Mouse (Mus musculus) stomach, postnatal 0 days (tissue): ENCODE measurements around the gene Cad. TPM values are rescaled to one million over a fixed set of nuclear protein-coding genes. Genes with fewer than 3 reads are reported as not detected.

ENCODE experiments used
- ATAC-seq: fragments of 200-750 bp; cut with Nextera tagmentation; 2 replicates; pipeline ENCODE4 v1.8.0; 2017; ENCODE audit not compliant: low FRiP score, low TSS enrichment
- DNase-seq: peaks from one replicate; pipeline ENCODE4 v3.0.0-alpha.2; 2016; ENCODE audit warnings: low spot score
- H3K27ac ChIP-seq: fragments of 300-500 bp; sonication (generic); replicated peaks from 2 replicates; pipeline ENCODE4 v1.5.1; 2014; ENCODE audit warnings: mild to moderate bottlenecking, control low read depth
- H3K27me3 ChIP-seq: fragments of 300-500 bp; sonication (generic); 2 replicates; pipeline ENCODE4 v1.6.1; 2014; ENCODE audit warnings: low read length; ENCODE audit not compliant: control insufficient read depth, insufficient read depth
- H3K36me3 ChIP-seq: fragments of 300-500 bp; sonication (generic); 2 replicates; pipeline ENCODE4 v1.6.1; 2014; ENCODE audit warnings: low read length, mixed read lengths; ENCODE audit not compliant: control insufficient read depth, insufficient read depth
- H3K4me1 ChIP-seq: fragments of 300-500 bp; sonication (generic); replicated peaks from 2 replicates; pipeline ENCODE4 v1.6.1; 2014; ENCODE audit warnings: antibody characterized with exemption; ENCODE audit not compliant: control insufficient read depth, insufficient read depth
- H3K4me2 ChIP-seq: fragments of 300-500 bp; sonication (generic); replicated peaks from 2 replicates; pipeline ENCODE4 v1.6.1; 2014; ENCODE audit warnings: low read depth, mild to moderate bottlenecking, control low read depth, moderate library complexity
- H3K4me3 ChIP-seq: fragments of 300-500 bp; sonication (generic); 2 replicates; pipeline ENCODE4 v1.5.1; 2014; ENCODE audit warnings: low read depth, low read length, control low read depth
- H3K9ac ChIP-seq: fragments of 300-500 bp; sonication (generic); 2 replicates; pipeline ENCODE4 v1.6.1; 2014; ENCODE audit warnings: mild to moderate bottlenecking, low read length, control low read depth, mixed read lengths
- H3K9me3 ChIP-seq: fragments of 300-500 bp; sonication (generic); 2 replicates; pipeline ENCODE4 v1.6.1; 2016; ENCODE audit warnings: low read length; ENCODE audit not compliant: control insufficient read depth
- CTCF ChIP-seq: IDR thresholded peaks from 2 replicates; pipeline ENCODE4 v1.5.1; 2016; ENCODE audit warnings: antibody characterized with exemption, low read depth, mild to moderate bottlenecking, moderate library complexity
- EP300 ChIP-seq: optimal IDR thresholded peaks from 2 replicates; pipeline ENCODE3; 2016; ENCODE audit warnings: antibody characterized with exemption
- WGBS: fragments of 180-500 bp; shearing (Covaris S2); extraction: QIAGEN DNeasy Blood & Tissue Kit; methylation state at CpG from one replicate; pipeline ENCODE4 v1.1.7; 2014; 5-methylcytosine and 5-hydroxymethylcytosine counted together
- polyA plus RNA-seq: library from polyadenylated mRNA; unstranded; fragments of >200 nt; fragmentation: Nextera tagmentation; extraction: Ambion mirVana; gene quantifications from 2 replicates; pipeline ENCODE4 v1.2.1, GENCODE M21; 2015

Cad gene
- polyA plus RNA-seq, 1 experiment from 2014 or later = 6.1 TPM

- no peak for TF ChIP-seq CTCF
- TF ChIP-seq EP300 = no peak
- DNase-seq = no peak
- H3K27ac ChIP-seq = no peak within 1 kb of the TSS
- 30% methylated on average over 3 of the region's 3 CpGs for WGBS
- H3K9me3 ChIP-seq = no peaks in the 10 kb centered on the region
- no peak for ATAC-seq
- no peaks in the 10 kb centered on the region for H3K36me3 ChIP-seq
- H3K9ac ChIP-seq = no peak within 1 kb of the TSS
- no peaks in the 10 kb centered on the region for H3K27me3 ChIP-seq
- no peaks in the 10 kb centered on the region for H3K4me1 ChIP-seq
- H3K4me2 ChIP-seq = no peak within 1 kb of the TSS
- H3K4me3 ChIP-seq = no peak within 1 kb of the TSS
These were observed 61.8 kb downstream of the Cad start, which contains the start of gene Trim54 for GRCm38 (mm10) chr5:31116354-31116753. Gene Trim54 (plus strand): TSS chr5:31116712.

DNA sequence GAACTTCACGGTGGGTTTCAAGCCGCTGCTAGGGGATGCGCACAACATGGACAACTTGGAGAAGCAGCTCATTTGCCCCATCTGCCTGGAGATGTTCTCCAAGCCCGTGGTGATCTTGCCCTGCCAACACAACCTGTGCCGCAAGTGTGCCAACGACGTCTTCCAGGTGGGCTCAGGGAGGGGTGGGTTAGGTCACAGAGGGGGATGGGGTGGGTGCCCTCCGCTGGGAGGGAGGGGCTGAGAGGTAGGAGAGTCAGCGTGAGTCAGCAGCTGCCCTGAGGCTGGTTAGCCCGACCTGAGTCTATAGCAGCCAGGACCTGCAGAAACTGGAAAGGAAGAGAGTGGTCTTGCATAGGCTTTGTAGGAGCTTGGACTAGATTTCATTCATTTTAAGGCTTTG lies 62.3 kb downstream of the Cad start:
- WGBS = 24% methylated on average over 10 of the region's 10 CpGs
- H3K4me2 ChIP-seq = no peak overlapping the region
- no peaks in the 10 kb centered on the region for H3K9me3 ChIP-seq
- H3K9ac ChIP-seq = no peak overlapping the region
- H3K36me3 ChIP-seq = no peaks in the 10 kb centered on the region
- no peaks in the 10 kb centered on the region for H3K27me3 ChIP-seq
- DNase-seq = no peak
- TF ChIP-seq EP300 (no peak), CTCF (no peak)
- ATAC-seq = no peak
- H3K4me3 ChIP-seq = no peak overlapping the region
- H3K27ac ChIP-seq = no peak overlapping the region
- H3K4me1 ChIP-seq = no peaks in the 10 kb centered on the region

DNA sequence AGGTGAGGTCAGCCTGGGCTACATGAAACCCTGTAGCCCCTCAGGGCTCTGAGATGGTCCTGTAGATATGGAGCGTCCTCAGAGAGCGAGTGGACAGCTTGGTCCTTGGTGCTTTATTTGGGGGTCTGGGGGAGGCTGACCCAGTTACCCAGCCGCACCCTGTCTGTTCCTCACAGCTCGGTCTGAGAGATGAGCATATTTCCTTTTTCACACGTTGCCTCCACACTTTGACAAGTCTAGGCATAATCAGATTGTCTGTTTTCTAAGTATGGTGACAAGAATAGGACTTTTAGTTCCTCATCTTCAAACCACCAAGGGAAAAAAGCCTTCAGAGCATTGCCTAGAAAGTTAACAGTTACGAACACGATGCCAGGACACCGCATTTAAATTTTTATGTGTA lies 66.5 kb downstream of the Cad start:
- Histone ChIP-seq H3K4me2 (no peak overlapping the region), H3K9ac (no peak overlapping the region), H3K36me3 (no peaks in the 10 kb centered on the region), H3K27me3 (no peaks in the 10 kb centered on the region), H3K4me1 (no peaks in the 10 kb centered on the region), H3K27ac (no peak overlapping the region), H3K9me3 (no peaks in the 10 kb centered on the region), H3K4me3 (no peak overlapping the region)
- no peak for TF ChIP-seq CTCF
- TF ChIP-seq EP300 = no peak
- WGBS = 79% methylated on average over 8 of the region's 8 CpGs
- ATAC-seq (no peak), DNase-seq (no peak)

DNA sequence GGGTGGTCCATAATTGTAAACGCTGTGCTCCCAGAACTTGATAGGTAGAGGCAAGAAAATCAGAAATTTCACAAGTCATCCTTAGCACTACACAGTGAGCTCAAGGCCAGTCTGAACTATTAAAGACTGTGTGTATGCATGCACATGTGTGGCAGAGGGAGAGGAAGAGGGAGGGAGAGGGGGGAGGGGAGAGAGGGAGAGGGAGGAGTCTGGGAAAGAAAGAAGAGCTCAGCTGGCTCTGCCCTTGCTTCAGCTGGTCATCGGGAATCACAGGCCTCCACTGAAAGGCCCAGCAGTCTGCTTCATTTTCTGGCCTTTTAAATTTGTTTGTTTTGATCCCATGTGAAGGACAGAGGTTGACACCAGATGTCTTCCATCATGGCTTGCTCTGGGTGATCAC lies 68.9 kb downstream of the Cad start:
- H3K4me1 ChIP-seq = no peaks in the 10 kb centered on the region
- 43% methylated on average over 2 of the region's 2 CpGs for WGBS
- H3K4me2 ChIP-seq = no peak overlapping the region
- no peak for DNase-seq
- no peak for ATAC-seq
- no peak overlapping the region for H3K9ac ChIP-seq
- H3K9me3 ChIP-seq = no peaks in the 10 kb centered on the region
- H3K27ac ChIP-seq = no peak overlapping the region
- no peaks in the 10 kb centered on the region for H3K27me3 ChIP-seq
- no peak overlapping the region for H3K4me3 ChIP-seq
- no peaks in the 10 kb centered on the region for H3K36me3 ChIP-seq
- TF ChIP-seq CTCF = no peak
- TF ChIP-seq EP300 = no peak

GRCm38 (mm10) chr5:31126050-31126449 lies 71.5 kb downstream of the Cad start:
- Histone ChIP-seq H3K36me3 (no peaks in the 10 kb centered on the region), H3K9me3 (no peaks in the 10 kb centered on the region), H3K4me1 (no peaks in the 10 kb centered on the region), H3K27ac (no peak overlapping the region), H3K27me3 (no peaks in the 10 kb centered on the region), H3K4me2 (no peak overlapping the region), H3K4me3 (no peak overlapping the region), H3K9ac (no peak overlapping the region)
- WGBS = 36% methylated on average over 5 of the region's 5 CpGs
- ATAC-seq (no peak), DNase-seq (no peak)
- TF ChIP-seq EP300 (no peak), CTCF (peak; percentile 10; the same call in 1 of the 2 replicates)

Other genes starting within 250 kb of the Cad start
- 14.1 and 15.5 TPM in 2 replicates for gene Mapre3, start 240.1 kb upstream of the Cad start, polyA plus RNA-seq
- gene Tmem214, start 186.8 kb upstream of the Cad start, polyA plus RNA-seq = 57.3 and 58.7 TPM in 2 replicates
- gene Agbl5, start 166.1 kb upstream of the Cad start, polyA plus RNA-seq = 6.9 and 9.1 TPM in 2 replicates
- 368 and 397 TPM in 2 replicates for gene Ost4, start 147.0 kb upstream of the Cad start, polyA plus RNA-seq
- 85.6 and 97.0 TPM in 2 replicates for gene Emilin1, start 141.4 kb upstream of the Cad start, polyA plus RNA-seq
- gene Khk, start 133.3 kb upstream of the Cad start, polyA plus RNA-seq = 28.4 and 33.6 TPM in 2 replicates
- 22.5 and 24.8 TPM in 2 replicates for gene Cgref1, start 109.2 kb upstream of the Cad start, polyA plus RNA-seq
- gene Preb, start 94.4 kb upstream of the Cad start, polyA plus RNA-seq = 88.1 and 93.1 TPM in 2 replicates
- 4.3 and 4.5 TPM in 2 replicates for gene Tcf23, start 86.1 kb upstream of the Cad start, polyA plus RNA-seq
- 192 and 197 TPM in 2 replicates for gene Atraid, start 6.5 kb upstream of the Cad start, polyA plus RNA-seq
- gene Slc5a6, start 5.9 kb upstream of the Cad start, polyA plus RNA-seq = 4.2 TPM in 2 replicates
- gene Dnajc5g, start 51.5 kb downstream of the Cad start, polyA plus RNA-seq = not detected in 2 replicates
- 0.11 TPM in 1 of 2 replicates, not detected in the other for gene Slc30a3, start 53.5 kb downstream of the Cad start, polyA plus RNA-seq
- gene Trim54, start 61.9 kb downstream of the Cad start, polyA plus RNA-seq = 0.06 TPM in 1 of 2 replicates, not detected in the other
- not detected in 2 replicates for gene Ucn, start 84.0 kb downstream of the Cad start, polyA plus RNA-seq
- gene Mpv17, start 99.5 kb downstream of the Cad start, polyA plus RNA-seq = 29.4 and 29.6 TPM in 2 replicates
- gene Gm29609, start 125.1 kb downstream of the Cad start, polyA plus RNA-seq = 0.31 and 0.57 TPM in 2 replicates
- 19.9 and 25.1 TPM in 2 replicates for gene Gtf3c2, start 125.4 kb downstream of the Cad start, polyA plus RNA-seq
- 80.3 and 83.2 TPM in 2 replicates for gene Snx17, start 138.4 kb downstream of the Cad start, polyA plus RNA-seq
- 44.2 and 47.7 TPM in 2 replicates for gene Eif2b4, start 138.7 kb downstream of the Cad start, polyA plus RNA-seq
- gene Zfp513, start 147.5 kb downstream of the Cad start, polyA plus RNA-seq = 4.8 and 5.3 TPM in 2 replicates
- 57.8 and 59.4 TPM in 2 replicates for gene Ppm1g, start 165.9 kb downstream of the Cad start, polyA plus RNA-seq
- 95.3 and 95.9 TPM in 2 replicates for gene Nrbp1, start 186.1 kb downstream of the Cad start, polyA plus RNA-seq
- 0.38 and 1.0 TPM in 2 replicates for gene Gm9970, start 186.5 kb downstream of the Cad start, polyA plus RNA-seq
- 75.2 and 78.2 TPM in 2 replicates for gene Krtcap3, start 196.9 kb downstream of the Cad start, polyA plus RNA-seq
- gene Ift172, start 236.3 kb downstream of the Cad start, polyA plus RNA-seq = 20.0 and 20.3 TPM in 2 replicates
- gene Fndc4, start 241.3 kb downstream of the Cad start, polyA plus RNA-seq = 12.8 and 13.7 TPM in 2 replicates
- 0.08 and 0.29 TPM in 2 replicates for gene Gckr, start 242.7 kb downstream of the Cad start, polyA plus RNA-seq